Mouse (Mus musculus) layer of hippocampus, postnatal 10 days (tissue): ENCODE data around the gene Olfr1346. TPM values are rescaled to one million over a fixed set of nuclear protein-coding genes. Genes with fewer than 3 reads are reported as not detected.
"Not testable (repeated sequence)": the region's sequence is repeated elsewhere in the genome, so short reads cannot be mapped to it uniquely, and the experiment has no call there.

Source experiments
- DNase-seq, 2 experiments: peaks; one replicate each; pipeline ENCODE4 v3.0.0; 2021; ENCODE audit warnings: low spot score in 2 of 2
- long read RNA-seq: library from polyadenylated mRNA; stranded (forward); transcript quantifications from one replicate; pipeline ENCODE4 v2.0.0, GENCODE M21; 2023
- total RNA-seq, 2 experiments: library from RNA; stranded (reverse); gene quantifications; 2 replicates each; pipeline ENCODE4 v1.2.3; 2021

Olfr1346 gene
- total RNA-seq = not detected
- long read RNA-seq = 0 reads

GRCm38 (mm10) chr7:6466951-6467350 lies at the start of gene Olfr1346:
TSS of gene Olfr1346 (plus strand) at chr7:6467101.
- DNase-seq = no peak

GRCm38 (mm10) chr7:6419894-6420293 lies 47.0 kb upstream of the Olfr1346 start:
- no peak for DNase-seq

GRCm38 (mm10) chr7:6429381-6429780 lies 37.5 kb upstream of the Olfr1346 start:
- no peak for DNase-seq

DNA sequence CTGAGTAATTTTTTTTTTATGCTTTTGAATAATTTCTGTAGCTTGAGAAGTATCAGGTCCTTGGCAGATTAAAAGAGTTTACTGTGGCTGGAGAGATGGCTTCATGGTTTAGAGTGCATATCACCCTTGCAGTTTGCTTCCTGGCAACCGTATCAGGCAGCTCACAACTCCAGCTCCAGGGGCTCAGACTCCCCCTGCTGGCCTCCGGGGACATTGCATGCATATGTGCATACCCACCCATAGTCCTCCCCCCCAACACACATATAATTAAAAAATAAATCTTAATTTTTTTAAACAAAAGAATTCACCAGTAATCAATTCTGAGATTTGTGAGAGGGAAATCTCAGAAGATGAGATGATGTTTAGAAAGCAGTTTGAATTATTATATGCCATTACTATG lies 36.6 kb upstream of the Olfr1346 start:
- no peak for DNase-seq

DNA sequence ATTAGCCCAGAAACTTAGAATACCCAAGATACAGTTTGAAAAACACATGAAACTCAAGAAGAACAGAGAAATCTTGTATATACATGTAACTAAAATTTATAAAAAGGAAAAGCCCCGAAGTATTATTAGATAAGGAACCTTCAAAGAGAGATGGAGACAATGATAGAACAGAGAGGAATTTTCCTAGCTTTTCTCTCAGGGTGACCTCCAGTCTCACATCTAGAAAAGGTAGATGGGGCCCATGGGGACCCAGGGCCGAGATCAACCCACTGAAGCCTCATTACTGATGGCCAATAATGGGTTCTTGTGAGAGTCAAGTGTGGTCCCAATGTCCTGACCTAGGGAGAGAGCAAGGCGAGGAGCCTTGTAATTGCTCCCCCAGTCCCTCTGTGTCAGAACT lies 28.5 kb upstream of the Olfr1346 start, which contains the start of gene Olfr1344:
Gene Olfr1344, plus strand, starts transcription at position 301 of the 400 bp plus-strand sequence.
- DNase-seq = no peak

DNA sequence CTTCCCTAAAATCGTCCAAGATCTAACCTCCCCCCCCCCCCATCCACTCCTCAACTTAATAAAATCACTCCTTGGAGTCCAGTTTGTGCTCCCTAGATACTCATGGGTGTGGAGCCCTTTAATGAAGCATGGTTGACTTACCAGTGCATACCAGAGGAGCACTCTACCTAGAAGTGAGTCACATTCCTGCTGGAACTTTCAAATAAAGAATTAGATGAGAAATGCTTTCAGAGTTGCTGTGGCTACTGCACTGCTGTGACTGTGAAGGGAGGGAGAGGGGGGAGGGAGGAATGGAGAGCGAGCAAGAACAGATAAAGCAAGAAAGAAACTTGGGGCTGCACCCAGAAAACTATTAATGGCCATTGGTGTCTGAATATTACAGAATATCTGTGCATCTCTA lies 25.7 kb upstream of the Olfr1346 start:
- no peak for DNase-seq

GRCm38 (mm10) chr7:6447771-6448170 lies 19.1 kb upstream of the Olfr1346 start:
- DNase-seq = no peak

- DNase-seq = no peak
Measured at GRCm38 (mm10) chr7:6455868-6456267, 11.0 kb upstream of the Olfr1346 start, which contains the start of gene Olfr1336. TSS of gene Olfr1336 (plus strand) at chr7:6456168.

- no peak for DNase-seq
Measured at GRCm38 (mm10) chr7:6456399-6456798, 10.5 kb upstream of the Olfr1346 start.

DNA sequence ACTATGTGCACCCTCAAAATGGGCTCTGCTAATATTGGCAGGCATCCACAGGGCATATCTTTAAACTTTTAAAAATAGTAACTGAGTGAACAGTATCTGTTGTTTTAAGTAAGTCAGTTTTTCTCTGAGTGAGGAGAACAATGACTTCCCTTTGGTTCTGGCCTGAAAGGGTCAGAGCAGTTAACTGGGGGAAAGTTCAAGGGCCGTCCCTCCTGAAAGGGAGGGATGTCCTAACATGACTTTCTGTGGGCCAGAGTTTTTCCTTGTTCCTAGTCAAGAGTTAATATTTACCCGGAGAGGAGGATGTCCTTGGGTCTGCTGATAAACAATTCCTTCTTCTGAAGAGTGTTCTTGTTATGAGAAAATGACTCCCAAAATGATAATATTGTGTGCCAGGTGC lies 10.7 kb downstream of the Olfr1346 start:
- DNase-seq = not testable (repeated sequence)

GRCm38 (mm10) chr7:6486841-6487240 lies 19.9 kb downstream of the Olfr1346 start, which contains the start of gene Olfr5:
TSS of gene Olfr5 (minus strand) at chr7:6486941.
- DNase-seq = no peak

- DNase-seq = no peak
Measured at GRCm38 (mm10) chr7:6499655-6500054, 32.8 kb downstream of the Olfr1346 start, which contains the start of gene Olfr1347. TSS of gene Olfr1347 (minus strand) at chr7:6499755.

DNA sequence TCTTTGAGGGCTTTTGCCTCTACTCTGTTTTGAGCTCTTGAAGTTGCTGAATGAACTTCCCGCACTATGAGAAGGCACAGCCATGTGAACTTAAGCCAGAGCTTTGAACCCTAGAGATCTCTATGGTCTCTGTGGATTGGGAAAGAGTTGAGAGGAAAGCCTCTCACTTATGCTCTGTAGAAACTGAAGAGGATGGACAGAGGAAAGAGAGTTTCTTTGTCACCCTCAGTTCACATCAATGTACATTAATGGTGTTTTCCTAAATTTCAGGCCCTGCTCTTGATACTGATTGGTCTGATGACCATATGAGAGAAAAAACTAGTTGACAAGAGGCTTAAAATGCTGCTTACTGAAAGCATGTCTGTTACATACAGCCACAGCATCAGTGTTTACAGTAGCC lies 41.7 kb downstream of the Olfr1346 start, which contains the start of gene Olfr1348:
Gene Olfr1348, minus strand, starts transcription at position 101 of the 400 bp plus-strand sequence.
- DNase-seq = no peak

DNA sequence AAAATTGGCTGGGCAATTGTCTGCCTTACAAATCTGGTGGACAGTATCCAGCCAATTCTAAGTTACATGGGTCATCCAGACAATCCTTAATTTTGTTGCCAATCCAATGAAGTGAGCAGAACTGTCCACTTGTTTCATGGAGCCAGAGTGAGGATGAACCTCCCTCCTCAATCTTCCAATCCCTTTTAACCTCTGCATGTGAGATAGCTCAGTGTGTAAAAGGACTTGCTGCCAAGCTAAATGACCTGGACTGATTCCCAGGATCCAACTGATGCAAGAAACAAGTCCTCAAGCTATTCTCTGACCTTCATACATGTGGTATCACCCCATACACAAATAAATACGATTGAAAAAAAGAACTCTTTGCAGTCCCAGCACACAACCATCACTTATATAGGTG lies 54.8 kb downstream of the Olfr1346 start:
- no peak for DNase-seq

- no peak for DNase-seq
Measured at GRCm38 (mm10) chr7:6522850-6523249, 55.9 kb downstream of the Olfr1346 start, which contains the start of gene Olfr1349. TSS of gene Olfr1349 (minus strand) at chr7:6522950.

- DNase-seq = no peak
Measured at GRCm38 (mm10) chr7:6525001-6525400, 58.1 kb downstream of the Olfr1346 start.

- peak; percentile 14 to 33 for DNase-seq
Measured at GRCm38 (mm10) chr7:6526141-6526540, 59.2 kb downstream of the Olfr1346 start.

Other genes with a start within 250 kb of the Olfr1346 start
- gene Zscan5b, start 244.8 kb upstream of the Olfr1346 start, total RNA-seq = not detected
- gene Epp13, start 214.4 kb upstream of the Olfr1346 start, total RNA-seq = not detected
- gene Zfp667, start 180.5 kb upstream of the Olfr1346 start, total RNA-seq = 10 to 100 TPM; 14.5 to 17.2 TPM
- gene Zfp583, start 135.8 kb upstream of the Olfr1346 start, total RNA-seq = 10 to 100 TPM; 17.6 to 17.8 TPM
- 1 to 10 TPM; 5.6 to 6.8 TPM for gene Gm3854, start 123.3 kb upstream of the Olfr1346 start, total RNA-seq
- 1 to 10 TPM; 5.2 to 5.8 TPM for gene Zfp78, start 103.8 kb upstream of the Olfr1346 start, total RNA-seq
- gene Zfp28, start 83.8 kb upstream of the Olfr1346 start, total RNA-seq = 10 to 100 TPM in 1 of 2 experiments, 1 to 10 TPM in 1; 8.6 to 10.3 TPM
- 10 to 100 TPM; 18.5 to 19.0 TPM for gene Smim17, start 68.4 kb upstream of the Olfr1346 start, total RNA-seq
- gene Gm20715, start 56.8 kb upstream of the Olfr1346 start, total RNA-seq = under 1 TPM; 0.09 to 0.14 TPM
- gene Olfr1344, start 28.4 kb upstream of the Olfr1346 start, total RNA-seq = 1 to 10 TPM; 1.1 to 1.4 TPM
- gene Olfr1336, start 10.9 kb upstream of the Olfr1346 start, total RNA-seq = under 1 TPM in 1 of 2 experiments, not detected in 1; 0.04 TPM
- gene Olfr5, start 19.8 kb downstream of the Olfr1346 start, total RNA-seq = not detected
- not detected for gene Olfr1347, start 32.7 kb downstream of the Olfr1346 start, total RNA-seq
- not detected for gene Olfr1348, start 41.6 kb downstream of the Olfr1346 start, total RNA-seq
- under 1 TPM in 1 of 2 experiments, not detected in 1; 0.22 TPM for gene Olfr1349, start 55.8 kb downstream of the Olfr1346 start, total RNA-seq
- gene Olfr1350, start 97.7 kb downstream of the Olfr1346 start, total RNA-seq = not detected
- 10 to 100 TPM; 19.1 to 20.3 TPM for gene Zim1, start 229.3 kb downstream of the Olfr1346 start, total RNA-seq